ENCODE assay signal across 23 mouse cellular contexts in genomic region chr1:144166275-144166674, GRCm38 (mm10). TPM values are rescaled to one million over a fixed set of nuclear protein-coding genes. Genes with fewer than 3 reads are reported as not detected.
A peak's percentile ranks its signal among the peaks of the same experiment; 100 is the strongest.
DNase-seq lines count a peak whose midpoint lies in the region; ATAC-seq lines count a peak whose summit lies in the region.
"Had no signal": no experiment of that assay in that cellular context is flagged by ENCODE, and none has a peak within 500 bp of the region (broad histone marks: within the 10 kb centered on the region; RNA-seq: fewer than 3 reads in every experiment).

No protein-coding gene starts in this region.

- ATAC-seq in liver, embryonic 16.5 days (ENCODE audit: low read depth), result 0 out of 2 replicates have a peak, but pooled peaks have one; percentile 32
- peak; percentile 74 for ATAC-seq in CD4-positive, CD25-positive, alpha-beta regulatory T cell, adult 4 months
- peak; percentile 36 for ATAC-seq in activated CD4-positive, CD25-positive, alpha-beta regulatory T cell, adult 4 months
- peak; percentile 82 for ATAC-seq in megakaryocyte-erythroid progenitor cell, adult 5-6 weeks (replicated peaks; ENCODE audit: low FRiP score, low TSS enrichment, poor library complexity, severe bottlenecking)
- ATAC-seq: forebrain, embryonic 13.5 days; forebrain, embryonic 15.5 days; Patski had no signal

- 54% methylated on average over 2 of the region's 2 CpGs for WGBS in liver, embryonic 16.5 days (ENCODE audit: insufficient replicate concordance)

- H3K9ac ChIP-seq in liver, embryonic 16.5 days (ENCODE audit: low read depth, low read length), result no peak overlapping the region
- H3K9ac ChIP-seq: embryonic facial prominence, embryonic 12.5 days; forebrain, embryonic 13.5 days; forebrain, embryonic 15.5 days had no signal

- H3K4me3 ChIP-seq in liver, embryonic 16.5 days (ENCODE audit: low read depth, low read length), result no peak overlapping the region
- H3K4me3 ChIP-seq: embryonic facial prominence, embryonic 12.5 days; forebrain, embryonic 13.5 days; forebrain, embryonic 15.5 days had no signal

- H3K36me3 ChIP-seq in liver, embryonic 16.5 days (ENCODE audit: control insufficient read depth, insufficient read depth), result no peaks in the 10 kb centered on the region
- H3K36me3 ChIP-seq: embryonic facial prominence, embryonic 12.5 days; forebrain, embryonic 15.5 days; G1E had no signal

- DNase-seq in liver, result no peak
- no peak for DNase-seq in cerebellum, postnatal 10 days
- no peak for DNase-seq in embryo, embryonic 10.5 days (ENCODE audit: low spot score)
- DNase-seq in frontal cortex, postnatal 25 days (ENCODE audit: low spot score in 2 of 2), result no peak
- DNase-seq: adrenal gland, adult 2 months; adrenal gland, postnatal 10 days; adrenal gland, postnatal 25 days; cerebellum, adult 11 months; cerebellum, adult 18-20 months; cerebellum, adult 8-10 months; cerebellum, adult 9-11 months; cerebellum, postnatal 25 days; embryo, embryonic 11 days had no signal

- H3K4me2 ChIP-seq in liver, embryonic 16.5 days (ENCODE audit: low read depth, low read length), result no peak overlapping the region
- H3K4me2 ChIP-seq: embryonic facial prominence, embryonic 12.5 days; forebrain, embryonic 13.5 days; forebrain, embryonic 15.5 days had no signal

- H3K4me1 ChIP-seq in liver, embryonic 16.5 days (ENCODE audit: control insufficient read depth, low read depth, low read length), result no peaks in the 10 kb centered on the region
- H3K4me1 ChIP-seq: embryonic facial prominence, embryonic 12.5 days; forebrain, embryonic 13.5 days; forebrain, embryonic 15.5 days had no signal

- no peaks in the 10 kb centered on the region for H3K9me3 ChIP-seq in liver, embryonic 16.5 days (replicated peaks; ENCODE audit: control insufficient read depth, low read length)
- H3K9me3 ChIP-seq: embryonic facial prominence, embryonic 12.5 days; forebrain, embryonic 13.5 days; forebrain, embryonic 15.5 days; G1E had no signal

- H3K27ac ChIP-seq in liver, embryonic 16.5 days (ENCODE audit: low read length), result no peak overlapping the region
- H3K27ac ChIP-seq: embryonic facial prominence, embryonic 12.5 days; forebrain, embryonic 13.5 days; forebrain, embryonic 15.5 days had no signal

- H3K27me3 ChIP-seq in liver, embryonic 16.5 days (ENCODE audit: control insufficient read depth, insufficient read depth, low read depth, low read length), result no peaks in the 10 kb centered on the region
- H3K27me3 ChIP-seq: embryonic facial prominence, embryonic 12.5 days; forebrain, embryonic 13.5 days; forebrain, embryonic 15.5 days had no signal

RNA-seq across cellular contexts. Expression of gene Rgs13, which starts 10.9 kb away (rescaled TPM):
- polyA plus RNA-seq in liver, embryonic 16.5 days (2015; fragmentation: Nextera tagmentation; extraction: Ambion mirVana), result 0.06 TPM in 1 of 2 replicates, not detected in the other
- 1 to 10 TPM in 1 of 2 experiments, not detected in 1; 1.8 TPM for polyA plus RNA-seq in CD4-positive, CD25-positive, alpha-beta regulatory T cell, adult 4 months (2017; shearing (Covaris generic))
- polyA plus RNA-seq in activated CD4-positive, CD25-positive, alpha-beta regulatory T cell, adult 4 months (2017; shearing (Covaris generic)), result under 1 TPM in 1 of 2 experiments, not detected in 1; 0.83 TPM
- total RNA-seq in megakaryocyte-erythroid progenitor cell, adult 5-6 weeks (2014; fragmentation: Nextera tagmentation), result not detected in 2 replicates
- not detected in 2 replicates for total RNA-seq in megakaryocyte-erythroid progenitor cell, adult 5-6 weeks (2017)
- total RNA-seq: adrenal gland, adult 2 months; adrenal gland, postnatal 10 days; adrenal gland, postnatal 25 days had no signal
- polyA plus RNA-seq: adrenal gland, adult 2 months; C2C12; Patski had no signal

Comparison
In these comparisons a context has a peak if more than half of its experiments do, and no peak if none do; other contexts are left out.
1. ATAC-seq: peak in every context shown above with its lines; median percentile 82 in megakaryocyte-erythroid progenitor cell, adult 5-6 weeks; 74 in CD4-positive, CD25-positive, alpha-beta regulatory T cell, adult 4 months; 36 in activated CD4-positive, CD25-positive, alpha-beta regulatory T cell, adult 4 months; 32 in liver, embryonic 16.5 days.